Mouse (Mus musculus): ENCODE data around the gene Kcnip4.

Kcnip4 gene

DNA sequence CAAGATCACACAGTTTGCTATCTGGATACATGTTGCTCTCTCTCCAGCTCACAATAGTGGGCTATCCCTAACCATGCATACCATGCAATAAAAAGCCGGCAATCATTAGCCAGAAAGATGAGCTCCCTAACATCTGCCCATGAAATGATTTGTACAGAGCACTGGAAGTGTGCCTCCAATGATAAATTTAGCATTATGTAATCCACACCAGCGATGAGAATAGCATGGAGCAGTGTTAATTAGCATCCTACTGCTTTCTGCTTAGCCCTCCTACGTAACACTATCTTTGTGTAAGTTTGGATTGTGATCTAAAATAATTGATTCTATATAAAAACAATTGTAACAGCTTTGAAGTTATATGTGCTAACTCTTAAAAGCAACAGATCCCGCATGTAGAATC is 268.7 kb downstream of the Kcnip4 start:
- DNase-seq (ENCODE audit: low spot score in 2 of 2), result no peak

DNA sequence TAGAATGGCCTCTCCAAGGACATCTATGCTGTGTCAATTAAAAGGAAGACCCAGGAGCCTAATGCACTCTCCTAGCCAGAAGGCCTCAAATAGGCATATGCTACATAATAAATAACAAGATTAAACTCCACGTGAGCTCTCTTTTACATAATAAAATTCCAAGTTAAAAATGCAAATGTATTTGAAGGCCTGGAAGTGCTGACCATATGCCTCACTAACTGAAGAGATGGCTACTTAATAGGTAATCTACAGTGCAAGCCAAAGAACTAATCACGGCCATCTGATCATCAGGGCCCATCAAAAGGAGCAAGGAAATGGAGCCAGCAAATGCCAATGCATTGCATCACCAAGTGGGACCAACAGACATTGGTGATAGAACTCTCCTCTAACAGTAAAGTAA is 277.6 kb downstream of the Kcnip4 start:
- no peak for DNase-seq (ENCODE audit: low spot score in 2 of 2)

DNA sequence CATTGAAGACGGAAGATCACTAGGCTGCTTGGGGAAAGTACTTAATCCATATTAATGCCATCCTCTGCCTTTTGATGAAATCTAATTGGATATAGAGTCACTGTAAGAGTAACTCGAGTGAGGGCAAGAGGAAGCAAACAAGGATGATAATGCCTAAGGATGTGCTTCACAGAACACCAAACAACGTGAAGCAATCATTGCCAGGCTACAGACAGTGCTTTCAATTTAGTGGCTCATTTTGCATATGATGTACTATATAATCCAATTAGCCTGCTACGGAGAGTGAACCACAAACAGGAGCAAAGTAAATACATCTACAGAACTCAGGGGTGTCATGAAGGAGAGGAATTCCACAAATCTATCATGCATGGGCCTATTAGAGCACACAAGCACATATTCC is 280.3 kb downstream of the Kcnip4 start:
- DNase-seq (ENCODE audit: low spot score in 2 of 2), result no peak

DNA sequence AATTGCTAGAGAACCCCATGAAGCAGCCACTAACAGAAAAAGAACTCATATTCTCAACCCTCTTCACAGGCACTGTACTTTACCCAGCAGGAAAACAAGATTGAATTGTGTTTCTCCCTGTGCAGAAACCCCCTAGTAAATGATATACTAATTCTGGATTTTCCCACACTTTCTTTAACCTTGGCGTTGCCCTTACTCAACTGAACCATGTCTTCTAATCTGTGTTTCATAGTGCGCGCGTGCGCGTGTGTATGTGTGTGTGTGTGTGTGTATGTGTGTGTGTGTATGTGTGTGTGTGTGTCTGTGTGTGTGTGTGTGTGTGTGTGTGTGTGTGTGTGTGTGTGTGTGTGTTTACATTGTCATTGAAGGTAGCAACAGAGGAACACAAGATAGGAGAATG is 283.0 kb downstream of the Kcnip4 start:
- DNase-seq (ENCODE audit: low spot score in 2 of 2), result no peak

DNA sequence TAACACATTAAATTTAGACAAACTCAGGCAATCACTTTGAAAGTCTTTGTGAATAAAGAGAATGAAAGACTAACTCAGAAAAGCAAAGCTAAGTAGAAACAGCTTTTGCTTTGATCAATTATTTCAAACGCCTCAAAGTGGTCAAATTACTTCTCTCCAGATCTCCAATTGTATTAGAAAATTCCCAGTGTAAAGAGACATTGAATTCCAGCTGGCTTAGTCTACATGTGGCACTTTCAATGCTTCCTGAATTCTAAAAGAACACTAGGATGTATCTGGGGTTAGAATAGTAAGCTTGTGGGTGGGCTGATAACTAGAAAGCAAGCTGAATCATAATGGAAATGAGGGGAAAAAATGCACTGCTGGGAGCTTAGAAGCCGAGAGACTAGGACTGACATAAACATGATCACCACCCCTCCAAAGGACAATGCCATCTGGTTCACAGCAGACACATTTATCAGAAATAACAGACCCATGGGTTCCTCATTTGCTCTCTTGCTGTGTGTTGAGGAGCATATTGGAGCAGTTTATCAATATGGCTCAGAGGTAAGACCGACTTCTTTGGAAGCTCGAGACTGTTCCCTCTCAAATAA is 323.4 kb downstream of the Kcnip4 start:
- DNase-seq (ENCODE audit: low spot score in 2 of 2), result no peak

DNA sequence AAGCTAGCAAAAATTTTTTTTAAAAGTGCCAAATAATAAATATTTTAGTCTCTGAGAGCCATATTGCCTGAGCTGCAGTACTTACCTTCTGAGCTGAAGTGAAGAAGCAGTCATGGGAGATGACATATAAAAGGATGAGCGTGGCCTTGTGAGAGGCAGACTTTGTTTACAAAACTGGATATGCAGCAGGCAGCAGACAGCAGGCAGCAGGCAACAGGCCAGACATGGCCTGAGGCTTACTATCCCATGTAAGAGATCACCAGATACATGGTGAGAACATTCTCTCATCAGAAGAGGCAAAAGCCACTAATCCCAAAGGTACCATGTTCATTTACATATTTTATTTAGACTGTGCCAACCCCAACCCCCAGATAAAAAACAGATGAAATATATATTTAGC is 336.5 kb downstream of the Kcnip4 start:
- no peak for DNase-seq (ENCODE audit: low spot score in 2 of 2)

DNA sequence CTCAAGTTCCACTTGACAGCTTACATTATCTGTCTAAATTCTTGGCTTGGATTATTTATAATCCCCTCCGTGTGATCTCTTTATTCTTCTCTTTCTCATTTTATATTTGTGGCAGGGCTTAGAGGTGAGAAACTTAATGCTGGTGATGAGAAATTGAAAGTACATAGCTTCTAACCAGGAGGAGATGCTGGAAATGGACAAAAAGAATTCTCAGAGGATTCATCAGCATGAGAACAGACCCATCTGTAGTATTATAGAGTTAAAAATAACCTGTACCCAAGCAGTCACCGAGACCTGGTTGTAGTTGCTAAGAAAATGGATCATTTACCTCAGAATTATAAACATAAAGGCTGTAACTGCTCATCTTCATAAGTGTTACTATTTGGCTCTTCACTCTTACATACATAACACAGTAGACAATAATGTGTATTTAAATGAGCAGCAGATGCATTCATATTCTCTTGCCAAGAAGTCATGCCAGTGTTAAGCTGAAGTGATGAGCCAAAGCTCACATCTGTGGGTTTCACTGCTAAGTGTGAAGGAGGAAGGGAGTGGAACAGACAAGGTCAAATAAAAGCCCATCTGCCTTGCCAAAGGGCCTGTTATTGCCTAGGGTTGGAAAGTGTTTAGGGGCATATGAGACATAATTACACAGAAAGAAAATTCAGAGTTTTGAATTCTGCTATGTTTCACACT is 374.4 kb downstream of the Kcnip4 start:
- no peak for DNase-seq (ENCODE audit: low spot score in 2 of 2)

DNA sequence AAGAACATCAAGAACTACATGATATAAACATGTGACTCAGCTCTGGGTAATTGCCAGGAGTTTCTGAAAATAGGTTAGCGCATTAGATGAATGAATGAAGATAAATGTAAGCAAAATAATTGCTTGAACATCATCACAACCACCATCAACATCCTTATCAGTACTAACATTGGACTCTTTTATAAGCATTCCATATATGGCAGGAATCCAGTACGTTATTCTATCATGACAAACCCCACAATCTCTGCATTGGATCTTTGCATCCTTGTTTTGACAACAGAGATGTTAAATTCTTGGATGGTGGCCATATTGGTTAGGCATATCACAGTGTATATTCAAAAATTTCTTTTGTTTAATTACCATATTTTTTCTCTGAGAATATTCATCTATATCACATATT is 375.0 kb downstream of the Kcnip4 start:
- no peak for DNase-seq (ENCODE audit: low spot score in 2 of 2)

DNA sequence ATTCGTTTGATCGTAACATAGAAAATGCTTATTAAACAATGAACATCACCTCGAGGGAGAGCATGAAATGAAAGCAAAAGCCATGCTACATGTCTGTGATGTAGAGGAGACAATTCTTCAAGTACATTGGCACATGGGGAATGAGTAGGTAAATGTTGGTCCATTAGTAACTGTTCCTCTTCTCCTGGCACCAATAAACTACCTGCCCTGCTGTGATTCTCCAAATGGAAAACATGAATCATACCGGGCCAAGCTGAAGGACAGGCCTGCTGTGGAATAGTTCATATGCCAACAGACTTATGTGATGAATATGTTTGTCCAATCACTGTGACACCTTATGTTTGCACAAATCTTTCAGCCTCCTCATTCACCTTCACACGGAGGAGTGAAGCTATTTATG is 429.3 kb downstream of the Kcnip4 start:
- DNase-seq (ENCODE audit: low spot score in 2 of 2), result no peak

DNA sequence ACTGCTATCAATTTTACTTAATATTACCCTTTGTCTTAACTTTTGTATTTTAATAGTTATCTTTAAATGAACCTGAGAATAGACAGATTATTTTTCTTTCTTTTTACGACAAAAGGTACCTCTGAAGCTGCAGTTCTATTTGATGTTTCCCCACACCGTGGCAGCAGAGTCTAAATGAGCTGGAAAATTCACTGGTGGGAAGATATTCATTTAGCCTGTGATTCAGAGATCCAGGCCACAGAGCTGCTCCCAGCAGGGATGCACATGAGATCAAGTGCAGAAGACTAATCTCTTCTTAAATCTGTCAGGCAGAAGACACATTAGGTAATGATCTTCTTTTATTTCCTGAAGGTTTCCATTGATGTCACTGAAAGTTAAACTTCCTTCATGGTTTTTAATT is 429.8 kb downstream of the Kcnip4 start:
- DNase-seq (ENCODE audit: low spot score in 2 of 2), result no peak

DNA sequence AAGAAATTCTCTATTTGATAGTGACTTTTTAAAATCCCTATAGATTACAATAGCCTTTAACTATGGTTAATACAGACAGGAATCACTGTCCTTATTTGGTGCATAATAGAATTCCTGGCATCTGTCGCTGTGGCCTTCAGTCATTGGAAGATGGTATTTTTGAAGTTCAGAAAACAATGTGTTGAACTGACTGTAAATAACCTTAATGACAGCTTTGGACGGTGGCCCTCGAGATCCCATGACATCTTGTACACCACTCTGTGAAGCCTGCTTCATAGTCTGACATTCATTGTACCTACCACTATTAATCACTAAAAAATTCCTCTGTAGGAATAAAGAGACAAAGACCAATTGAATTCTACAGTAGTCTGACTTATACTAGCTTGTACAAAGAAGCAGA is 430.4 kb downstream of the Kcnip4 start:
- no peak for DNase-seq (ENCODE audit: low spot score in 2 of 2)

DNA sequence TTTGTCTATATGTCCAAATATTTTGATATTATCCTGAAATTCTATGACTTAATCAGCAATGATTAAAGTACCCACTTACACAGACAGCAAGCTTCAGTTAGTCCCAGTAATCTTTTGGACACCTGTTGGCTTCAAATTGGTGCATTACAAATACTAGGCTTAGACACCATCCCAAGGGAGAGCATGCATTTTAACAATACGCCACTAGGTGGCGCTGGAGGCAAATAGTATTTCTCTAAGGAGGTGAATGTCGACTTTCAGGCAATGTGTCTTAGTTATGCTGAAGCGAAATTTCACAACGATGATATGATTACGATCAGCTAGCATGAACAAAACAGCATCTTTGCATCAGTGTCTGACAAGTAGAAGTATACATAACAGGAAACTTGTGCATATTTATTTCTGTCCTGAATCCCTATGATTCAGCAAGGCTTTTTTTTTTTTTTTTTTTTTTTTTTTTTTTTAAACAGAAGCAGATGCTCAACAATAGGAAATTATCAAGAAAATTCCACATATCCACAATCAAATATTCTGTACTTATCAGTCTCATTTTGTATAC is 434.5 kb downstream of the Kcnip4 start:
- peak; percentile 84 to 87 for DNase-seq (ENCODE audit: low spot score in 2 of 2)

DNA sequence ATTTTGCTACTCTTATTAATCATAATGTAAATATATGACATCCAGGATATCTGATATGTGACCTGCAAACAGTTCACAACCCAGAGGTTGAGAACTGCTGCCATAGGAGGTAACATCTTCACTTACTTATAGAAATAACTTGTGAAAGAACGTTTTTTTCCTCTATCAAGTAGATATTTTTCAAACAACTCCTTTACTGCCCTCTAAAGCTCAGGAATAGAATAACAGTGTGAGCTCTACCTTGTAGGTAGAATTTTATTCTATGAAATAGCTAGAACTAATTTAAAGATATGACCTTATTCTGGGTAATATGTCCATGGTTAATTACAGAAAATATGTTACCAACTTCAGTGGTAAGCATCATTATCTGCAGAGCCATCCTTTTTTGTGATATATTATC is 459.1 kb downstream of the Kcnip4 start:
- no peak for DNase-seq (ENCODE audit: low spot score in 2 of 2)

DNA sequence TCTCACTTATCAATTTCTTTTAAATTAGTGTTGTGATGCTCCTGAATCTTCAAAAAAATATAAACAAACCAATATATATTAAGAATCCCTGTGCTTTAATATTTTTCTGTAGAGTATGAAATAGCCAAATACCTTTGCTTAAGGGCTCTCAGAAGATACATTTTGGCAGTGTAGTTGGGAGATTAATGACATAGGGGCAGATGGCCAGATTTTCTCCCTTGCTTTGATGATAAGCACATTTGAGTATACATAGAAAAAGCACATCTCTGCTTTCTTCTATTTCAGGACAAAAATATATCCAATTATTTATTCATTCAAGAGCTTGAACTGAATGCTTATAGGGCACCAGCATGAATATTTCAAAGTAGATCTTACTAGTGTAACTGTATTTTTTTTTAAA is 465.8 kb downstream of the Kcnip4 start:
- no peak for DNase-seq (ENCODE audit: low spot score in 2 of 2)

DNA sequence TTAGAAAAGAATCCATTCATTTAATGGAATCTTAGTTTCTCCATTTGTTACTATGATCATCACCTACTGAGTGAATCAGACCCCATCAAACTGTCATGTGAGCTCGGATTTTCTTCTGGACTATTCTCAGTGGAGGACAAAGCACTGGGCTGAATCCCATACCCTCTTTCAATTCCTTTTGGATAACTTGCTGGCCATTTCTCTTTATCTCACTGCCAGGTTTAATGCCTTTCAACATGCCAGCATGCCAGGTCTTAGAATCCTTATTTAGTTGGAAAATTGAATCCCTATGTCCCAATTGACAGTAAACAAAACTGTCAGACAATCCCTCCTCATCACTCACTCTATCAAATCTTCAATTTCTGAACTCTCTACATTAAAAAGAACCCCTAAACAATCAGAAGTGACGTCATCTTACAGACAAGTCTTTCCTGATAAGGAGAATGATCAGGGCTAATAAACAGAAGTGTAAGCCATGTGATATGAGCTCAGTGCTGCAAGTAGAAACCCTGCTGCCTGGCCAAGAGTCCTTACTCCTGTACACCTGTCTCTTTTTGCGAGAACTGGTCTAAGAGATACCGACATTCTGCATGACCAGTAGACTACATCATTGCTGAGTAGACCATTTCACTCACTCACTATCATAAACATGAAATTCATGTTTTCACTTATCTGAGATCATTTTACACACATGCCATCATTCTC is 466.9 kb downstream of the Kcnip4 start:
- DNase-seq (ENCODE audit: low spot score in 2 of 2), result no peak

DNA sequence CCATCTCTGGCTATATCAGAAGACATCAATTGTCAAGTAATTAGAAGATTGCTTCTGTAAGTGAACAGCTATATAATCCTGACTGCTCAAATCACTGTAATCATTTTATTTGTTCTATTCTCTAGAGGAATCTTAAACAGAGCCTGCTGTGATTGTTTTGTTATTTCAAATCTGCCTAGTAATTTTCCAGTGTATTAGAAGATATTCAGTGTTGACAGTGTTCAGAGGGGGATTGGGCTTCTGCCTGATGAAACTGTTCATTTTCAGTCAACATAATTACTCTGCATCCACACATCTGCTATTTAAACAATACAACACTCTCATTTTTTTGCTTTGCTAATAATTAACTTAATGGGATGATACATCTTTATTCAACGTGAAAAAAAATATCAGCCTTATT is 476.7 kb downstream of the Kcnip4 start:
- no peak for DNase-seq (ENCODE audit: low spot score in 2 of 2)

DNA sequence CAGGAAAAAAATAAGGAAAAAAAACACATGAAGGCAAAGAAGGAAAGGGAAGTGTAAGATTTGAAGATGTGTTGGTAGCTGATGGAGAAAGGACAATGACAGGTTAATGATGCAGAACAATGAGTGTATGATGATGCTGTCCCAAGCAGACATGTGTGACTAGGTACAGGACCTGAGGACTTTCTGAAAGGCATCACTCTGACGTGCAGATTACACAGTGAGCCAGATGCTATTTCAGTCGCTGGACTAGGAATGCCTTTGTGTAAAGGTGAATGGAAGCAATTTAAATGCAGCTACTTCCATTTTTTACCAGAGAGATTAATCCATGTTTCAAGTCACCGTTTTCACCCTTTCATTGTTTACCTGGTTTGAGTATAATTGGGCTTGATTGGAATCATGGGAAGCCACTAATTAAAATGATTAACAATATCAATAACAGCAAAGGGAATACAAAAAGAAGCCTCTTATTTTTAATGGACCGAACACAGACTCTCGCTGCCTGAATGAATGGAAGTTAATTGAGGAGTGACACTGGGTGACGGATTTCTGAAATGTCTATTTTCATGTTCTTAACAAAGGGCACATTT is 483.4 kb downstream of the Kcnip4 start:
- no peak for DNase-seq (ENCODE audit: low spot score in 2 of 2)

DNA sequence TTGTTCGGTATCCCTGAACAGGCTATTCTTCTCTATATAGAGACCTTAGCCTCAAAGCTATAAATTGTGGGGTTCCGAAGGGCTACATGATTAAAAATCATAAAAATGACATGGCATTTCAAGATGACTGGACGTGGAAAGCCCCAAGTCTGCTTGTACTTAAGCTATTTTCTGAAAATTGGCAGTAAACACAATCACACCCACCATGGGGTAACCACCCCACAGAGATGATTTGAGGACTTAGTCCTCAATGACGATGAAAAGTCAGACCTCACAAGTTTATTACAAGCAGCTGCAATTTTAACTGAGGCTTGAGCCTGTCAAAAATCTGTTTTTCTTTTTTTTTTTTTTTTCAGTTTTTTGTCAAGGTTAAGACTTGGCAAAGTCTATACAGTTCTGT is 527.3 kb downstream of the Kcnip4 start:
- no peak for DNase-seq (ENCODE audit: low spot score in 2 of 2)

DNA sequence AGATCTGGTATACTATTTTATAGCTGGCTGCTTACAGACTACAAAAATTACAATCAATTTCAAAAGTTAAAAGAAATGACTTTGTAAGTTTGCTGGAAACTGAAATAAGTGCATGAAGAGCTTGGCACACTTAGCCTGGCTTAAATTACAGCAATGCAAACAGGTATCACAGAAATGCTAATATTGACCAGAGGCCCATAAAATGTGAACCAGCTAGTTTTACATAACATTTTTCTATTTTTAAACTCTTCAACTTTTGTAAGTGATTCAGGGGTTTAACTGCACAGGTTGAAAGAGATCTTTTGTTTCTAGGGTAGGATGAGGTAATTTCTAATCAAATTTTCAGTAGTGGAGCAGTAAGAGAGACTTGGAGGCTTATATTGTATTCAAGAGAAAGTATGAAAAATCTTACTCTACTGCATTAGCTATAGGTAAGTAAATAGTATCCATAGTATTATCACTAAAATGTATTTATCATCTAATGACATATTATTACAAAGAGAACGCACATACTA is 535.5 kb downstream of the Kcnip4 start:
- no peak for DNase-seq (ENCODE audit: low spot score in 2 of 2)

DNA sequence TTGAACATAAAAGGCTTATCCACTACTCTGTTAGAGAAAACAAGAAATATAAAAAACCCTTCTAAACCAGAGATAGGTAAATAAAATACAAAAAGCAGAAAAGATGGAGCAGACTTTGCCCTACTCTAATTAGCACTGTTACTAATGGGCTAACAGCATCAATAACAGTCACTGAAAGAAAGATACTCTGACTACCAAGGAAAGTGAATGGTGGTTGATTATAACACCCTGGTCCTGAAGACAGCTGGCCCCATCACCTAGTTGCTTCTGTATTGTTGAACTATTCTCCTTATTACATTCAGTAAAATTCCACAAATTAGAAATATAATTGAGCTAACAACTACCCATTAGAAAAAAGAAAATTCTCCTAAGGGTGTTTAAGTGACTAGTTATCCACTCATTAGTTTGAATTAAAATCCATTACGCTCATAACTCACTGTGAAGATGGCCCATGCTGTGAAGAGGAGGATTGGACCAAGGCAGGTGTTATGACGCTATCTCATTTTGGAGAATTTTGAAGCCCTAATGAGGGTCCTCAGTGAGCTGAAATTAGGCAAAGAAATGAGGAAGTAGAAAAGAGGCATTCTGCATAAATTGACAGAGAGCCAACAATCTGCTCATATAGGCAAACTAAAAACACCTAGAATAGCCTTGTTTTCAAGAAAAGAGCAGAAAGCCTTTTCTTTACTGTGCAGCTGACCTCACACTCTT is 582.2 kb downstream of the Kcnip4 start:
- no peak for DNase-seq (ENCODE audit: low spot score in 2 of 2)

DNA sequence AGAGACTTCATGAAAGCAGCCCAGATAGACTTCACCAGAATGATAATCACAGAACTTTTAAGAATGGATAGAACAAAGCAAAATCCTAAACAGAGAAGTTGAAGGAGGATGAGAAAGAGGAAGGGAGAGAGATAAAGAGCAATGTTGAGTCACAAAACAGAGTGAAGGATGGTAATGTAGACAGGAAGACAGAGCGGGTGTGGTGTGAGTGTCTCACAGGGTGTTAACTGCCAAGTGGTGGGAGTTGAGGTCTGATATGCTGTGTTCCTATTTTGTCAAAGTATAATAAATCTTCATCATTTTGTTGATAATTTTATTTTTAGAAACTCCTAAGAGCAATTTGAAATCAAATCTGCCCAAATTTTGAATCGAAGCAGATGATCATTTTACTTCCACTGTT is 592.8 kb downstream of the Kcnip4 start:
- no peak for DNase-seq (ENCODE audit: low spot score in 2 of 2)

DNA sequence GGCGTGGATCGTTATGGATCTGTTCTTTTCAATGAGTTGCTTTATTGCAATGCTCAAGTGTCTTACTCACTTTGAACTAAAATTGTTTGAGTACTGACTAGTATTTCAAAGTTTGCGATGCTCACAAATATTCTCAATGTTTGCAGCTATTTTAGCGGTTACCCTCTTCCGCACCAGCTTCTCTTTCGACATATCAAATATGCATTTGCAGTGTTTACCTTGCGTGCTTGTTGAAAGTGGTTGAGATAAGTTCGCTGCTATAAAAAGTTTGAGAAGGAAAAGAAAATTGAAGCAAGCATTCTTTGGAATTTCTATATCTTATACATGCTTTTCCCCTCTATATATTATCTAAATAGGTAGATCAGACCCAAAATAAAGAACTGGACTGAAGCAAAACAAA is 634.5 kb downstream of the Kcnip4 start:
- no peak for DNase-seq (ENCODE audit: low spot score in 2 of 2)

Data from right cerebral cortex, postnatal 36 days (tissue).